Mouse (Mus musculus): ENCODE measurements around the gene Sidt1.

The Sidt1 gene

DNA sequence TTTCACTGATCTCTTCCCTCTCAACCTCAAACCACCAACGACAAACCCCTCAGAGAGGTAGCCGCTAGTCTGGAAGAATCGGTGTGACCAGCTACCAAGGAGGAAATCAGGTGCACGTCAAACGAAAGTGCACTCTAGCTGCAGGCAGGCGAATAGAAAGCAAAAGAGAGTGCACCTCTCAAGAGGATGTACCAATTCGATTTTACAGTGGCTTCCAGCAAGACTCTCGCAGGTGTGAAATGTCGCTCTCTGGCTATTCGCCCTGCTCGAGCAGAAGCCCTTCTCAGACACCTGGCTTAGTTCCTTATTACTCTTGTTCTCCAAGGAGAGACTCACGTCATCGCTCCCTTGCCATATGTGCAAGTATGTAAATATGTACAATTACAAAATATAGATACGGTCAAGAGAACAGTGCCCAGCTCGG is at the start of gene Sidt1:
Gene Sidt1, minus strand, starts transcription at position 336 of the 424 bp plus-strand sequence.
- peak; percentile 91 for DNase-seq (ENCODE audit: low read depth, low spot score)

GRCm38 (mm10) chr16:44381578-44381977 is 48.6 kb upstream of the Sidt1 start:
- DNase-seq (ENCODE audit: low read depth, low spot score), result no peak

DNA sequence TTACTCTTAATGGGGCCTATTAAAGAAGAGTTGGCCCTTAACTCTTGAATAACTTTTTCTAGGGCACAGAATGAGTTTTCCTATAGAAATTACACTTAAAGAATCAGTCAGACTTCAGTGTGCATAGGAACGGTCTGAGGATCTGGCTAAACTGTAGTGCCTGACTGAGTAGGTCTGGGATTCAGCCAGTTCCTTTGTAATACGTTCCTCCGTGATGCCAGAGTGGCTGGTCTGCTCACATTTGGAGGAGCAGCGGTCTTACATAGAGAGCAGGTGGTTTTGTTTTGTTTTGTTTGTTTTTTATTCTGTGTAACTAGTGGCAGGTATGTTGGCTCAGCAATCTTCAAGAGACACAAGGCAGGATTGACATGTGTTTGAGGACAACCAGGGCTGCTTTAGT is 47.0 kb upstream of the Sidt1 start:
- no peak for DNase-seq (ENCODE audit: low read depth, low spot score)

DNA sequence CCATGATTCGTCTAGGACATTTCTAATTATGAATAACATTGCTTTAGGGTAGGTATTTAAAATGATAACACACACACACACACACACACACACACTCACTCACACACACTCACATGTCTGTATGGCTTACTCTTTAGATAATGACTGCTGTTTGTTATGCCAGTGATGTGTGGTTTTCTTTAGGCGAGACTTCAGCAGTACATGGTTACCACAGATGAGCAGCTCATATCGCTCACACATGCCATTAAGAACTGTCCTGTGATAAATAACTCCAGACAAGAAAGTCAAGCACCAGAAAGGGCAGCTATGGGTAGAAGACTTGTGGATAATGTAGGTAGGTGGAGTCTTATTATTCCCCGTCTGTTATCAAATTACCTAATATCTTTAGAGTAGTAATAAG is 42.5 kb upstream of the Sidt1 start:
- no peak for DNase-seq (ENCODE audit: low read depth, low spot score)

DNA sequence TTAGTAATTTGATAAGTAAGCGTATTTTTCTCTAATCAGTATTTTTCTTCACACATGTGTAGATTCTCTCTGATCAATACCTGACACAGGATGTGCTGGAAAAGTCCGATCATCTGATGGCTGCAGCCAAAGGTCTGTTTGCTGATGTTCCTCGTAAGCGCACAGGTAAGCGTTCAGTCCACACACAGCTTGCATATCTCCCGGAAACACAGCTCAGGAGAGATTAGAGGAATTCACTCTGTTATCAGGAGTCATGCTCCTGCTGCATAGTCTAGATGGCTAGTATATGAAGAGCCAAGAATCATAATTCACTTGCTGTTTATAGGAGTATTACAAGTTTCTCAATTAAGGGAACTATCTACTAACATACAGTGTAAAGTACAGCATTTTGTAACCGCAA is 32.5 kb upstream of the Sidt1 start:
- DNase-seq (ENCODE audit: low read depth, low spot score), result no peak

DNA sequence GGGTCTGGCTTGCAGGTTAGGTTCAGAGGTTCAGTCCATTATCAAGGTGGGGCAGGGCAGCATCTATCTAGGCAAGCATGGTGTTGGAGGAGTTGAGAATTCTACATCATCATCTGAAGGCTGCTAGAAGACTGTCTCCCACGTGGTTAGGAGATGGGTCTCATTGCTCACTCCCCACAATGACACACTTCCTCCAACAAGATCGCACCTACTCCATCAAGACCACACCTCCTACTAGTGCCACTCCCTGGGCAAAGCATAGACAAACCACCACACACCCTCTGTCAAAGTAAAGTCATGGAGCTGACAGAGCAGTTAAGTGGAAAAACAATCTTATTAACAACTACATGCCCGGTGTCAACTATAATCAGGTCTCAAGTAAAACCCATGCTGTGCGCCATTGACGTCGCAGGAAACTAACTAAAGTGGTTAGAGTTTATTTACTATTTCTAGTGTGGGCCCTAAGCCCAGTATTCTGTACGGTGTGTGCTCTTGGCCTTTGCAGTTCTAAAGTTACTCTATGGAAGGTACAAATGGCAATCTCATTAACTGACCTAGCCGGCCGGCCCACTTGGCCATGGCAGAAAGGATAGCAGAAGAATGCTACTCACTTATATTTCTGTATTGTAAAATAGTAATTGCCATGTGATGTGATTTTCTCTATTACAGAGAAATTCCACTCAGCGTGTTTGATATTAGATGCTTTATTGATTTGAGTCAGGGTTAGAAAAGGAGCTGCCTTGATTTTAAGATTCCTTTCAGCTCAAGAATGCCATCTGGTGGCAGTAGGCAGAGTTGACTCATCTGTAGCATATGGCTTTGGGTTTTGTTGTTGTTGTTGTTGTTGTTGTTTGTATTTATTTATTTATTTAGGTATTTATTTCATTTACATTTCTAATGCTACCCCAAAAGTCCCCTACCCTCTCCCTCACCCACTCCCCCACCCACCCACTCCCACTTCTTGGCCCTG is 29.2 kb upstream of the Sidt1 start:
- peak; percentile 79 for DNase-seq (ENCODE audit: low read depth, low spot score)

- DNase-seq (ENCODE audit: low read depth, low spot score), result no peak
Measured at GRCm38 (mm10) chr16:44357571-44358268, 24.7 kb upstream of the Sidt1 start.

GRCm38 (mm10) chr16:44356291-44356690 is 23.3 kb upstream of the Sidt1 start:
- no peak for DNase-seq (ENCODE audit: low read depth, low spot score)

DNA sequence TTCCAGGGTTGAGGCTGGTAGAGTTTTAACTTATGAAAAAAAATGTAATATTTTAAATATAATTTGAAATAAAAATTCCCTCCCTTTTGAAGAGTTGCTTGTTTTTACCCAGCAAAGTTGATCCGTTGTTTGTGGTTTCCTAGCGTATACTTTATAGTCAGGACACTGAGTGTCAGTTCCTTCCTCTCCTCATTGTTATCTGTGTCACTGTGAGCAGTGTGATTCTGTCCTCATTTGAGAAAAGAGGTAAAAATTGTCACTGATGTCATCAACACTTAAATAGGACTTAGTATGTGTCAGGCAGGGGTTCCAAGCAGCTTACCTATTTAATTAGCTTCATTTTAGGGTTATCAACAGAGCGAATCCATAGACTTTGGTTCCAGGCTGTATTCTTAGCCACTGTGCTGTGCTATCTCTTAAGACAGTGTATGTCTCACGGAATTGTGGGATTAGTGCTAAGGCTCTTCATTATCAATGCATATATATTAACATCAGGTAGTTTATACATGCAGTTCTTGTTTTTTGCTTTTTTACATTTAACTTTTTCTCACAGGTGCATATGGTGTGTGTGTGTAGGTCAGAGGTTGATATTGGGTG is 16.9 kb upstream of the Sidt1 start:
- no peak for DNase-seq (ENCODE audit: low read depth, low spot score)

DNA sequence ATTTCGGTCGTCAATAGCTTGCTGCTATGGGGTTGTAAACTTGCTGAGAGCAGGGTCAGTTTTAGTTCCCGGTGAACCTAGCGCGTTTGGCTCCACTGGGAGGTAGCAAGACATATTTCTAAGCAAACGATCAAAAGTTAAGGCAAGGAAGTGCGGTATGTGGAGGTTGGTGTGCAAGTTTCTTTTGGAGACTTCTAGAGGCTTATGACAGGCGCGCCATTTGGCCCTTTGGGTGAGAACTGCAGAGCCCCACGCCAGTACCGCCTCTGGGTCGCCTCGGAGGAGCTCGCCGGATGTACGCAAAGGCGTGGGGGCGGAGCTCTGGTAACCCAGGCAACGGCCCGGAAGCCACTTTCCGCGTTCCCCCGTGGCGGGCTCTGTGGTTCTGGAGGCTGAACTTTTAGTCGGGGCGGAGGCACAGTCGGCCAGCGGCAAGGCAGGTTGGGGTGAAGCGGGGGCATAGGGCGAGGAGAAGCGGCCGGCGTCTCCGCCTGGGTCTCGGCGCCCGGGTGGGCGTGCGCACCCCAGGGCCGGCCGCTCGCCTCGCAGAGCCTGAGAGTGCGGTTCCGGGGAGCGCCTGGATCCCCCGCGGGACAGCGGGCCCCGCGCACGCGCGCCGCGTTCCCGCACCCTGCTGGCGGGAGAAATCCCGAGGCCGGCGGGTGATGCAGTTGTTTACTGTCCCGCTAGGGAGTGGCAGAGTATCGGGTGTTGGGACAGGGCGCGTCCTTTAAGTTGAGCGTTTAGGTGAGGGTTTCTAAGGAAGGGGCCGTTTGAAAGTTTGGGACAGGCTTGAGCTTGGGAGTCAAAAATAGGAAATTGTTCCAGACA is 14.3 kb upstream of the Sidt1 start, which contains the start of gene Spice1:
Gene Spice1, plus strand, starts transcription at position 51 of the 831 bp plus-strand sequence.
- peak; percentile 95 for DNase-seq (ENCODE audit: low read depth, low spot score)

DNA sequence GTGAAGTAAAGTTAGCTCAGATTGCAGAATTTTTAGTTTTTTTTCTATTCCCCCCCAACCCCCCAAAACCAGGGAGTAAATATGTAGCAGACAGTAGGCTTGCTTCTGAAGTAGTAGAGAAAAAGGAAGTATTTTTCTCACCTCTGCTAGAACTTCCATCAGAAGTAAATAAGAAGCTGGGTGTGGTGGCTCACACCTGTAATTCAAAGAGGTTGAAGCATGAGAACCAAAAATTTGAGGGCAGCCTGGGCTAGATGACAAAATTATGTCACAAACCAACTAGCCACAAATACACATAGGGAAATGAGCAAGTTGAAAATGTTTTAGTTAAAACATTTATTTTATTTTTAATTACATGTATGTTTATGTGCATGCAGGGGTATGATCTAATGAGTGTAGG is 4.5 kb upstream of the Sidt1 start:
- DNase-seq (ENCODE audit: low read depth, low spot score), result no peak

DNA sequence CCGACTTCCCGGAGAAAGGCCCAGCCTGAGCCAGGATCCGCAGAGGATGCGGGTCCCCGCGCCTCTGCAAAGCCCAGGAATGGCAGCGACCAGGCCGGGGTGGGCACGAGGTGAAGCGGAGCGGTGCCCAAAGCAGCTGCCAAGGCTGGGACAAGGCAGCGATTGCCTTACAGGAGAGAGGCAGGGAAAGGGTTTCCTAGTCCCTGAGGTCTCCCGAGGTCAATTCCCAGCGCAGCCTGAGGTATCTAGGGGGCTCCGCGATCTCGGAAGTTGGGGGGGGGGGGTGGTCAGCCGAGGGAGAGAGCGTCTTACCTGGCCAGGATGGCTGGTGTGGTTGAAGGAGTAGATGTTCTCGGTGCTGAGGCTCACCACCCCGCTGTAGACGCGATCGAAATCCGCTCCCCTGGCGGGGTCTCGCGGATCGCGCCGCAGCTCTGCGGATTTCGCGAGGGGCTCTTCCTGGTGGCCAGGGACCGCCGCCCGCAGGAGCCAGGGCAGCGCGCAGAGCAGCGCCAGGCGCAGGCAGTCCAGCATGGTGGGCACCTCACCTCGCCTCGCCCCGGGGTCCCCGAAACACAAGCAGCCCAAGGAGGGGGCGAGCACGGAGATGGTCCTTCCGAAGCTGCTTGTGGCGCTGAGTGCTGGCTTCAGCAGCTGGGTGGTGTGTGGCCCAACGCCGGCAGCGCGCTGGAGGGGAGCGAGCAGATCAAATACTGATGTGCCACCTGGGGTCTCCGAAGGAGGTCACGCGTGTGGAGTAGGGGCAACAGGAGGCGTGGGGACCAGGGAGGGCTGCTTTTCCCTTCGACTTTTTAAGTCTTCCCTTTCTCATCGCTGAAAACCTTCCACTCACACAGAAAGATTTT is 768 bp downstream of the Sidt1 start:
- peak; percentile 66 for DNase-seq (ENCODE audit: low read depth, low spot score)

DNA sequence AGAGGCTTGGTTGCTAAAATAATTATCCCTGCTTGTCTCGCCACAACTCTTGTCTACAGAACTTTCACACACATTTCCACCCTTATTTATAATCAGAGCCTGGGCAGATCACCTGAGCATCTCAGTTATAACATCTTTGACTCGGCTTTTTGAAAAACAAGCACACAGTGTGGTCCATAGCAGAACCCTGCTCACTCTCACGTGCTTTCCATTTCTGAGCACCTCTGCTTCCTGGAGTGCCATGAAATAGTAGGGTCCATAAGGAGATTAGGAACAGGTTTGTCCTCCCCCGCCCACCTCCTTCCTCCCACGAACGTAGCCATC is 1.4 kb downstream of the Sidt1 start:
- no peak for DNase-seq (ENCODE audit: low read depth, low spot score)

DNA sequence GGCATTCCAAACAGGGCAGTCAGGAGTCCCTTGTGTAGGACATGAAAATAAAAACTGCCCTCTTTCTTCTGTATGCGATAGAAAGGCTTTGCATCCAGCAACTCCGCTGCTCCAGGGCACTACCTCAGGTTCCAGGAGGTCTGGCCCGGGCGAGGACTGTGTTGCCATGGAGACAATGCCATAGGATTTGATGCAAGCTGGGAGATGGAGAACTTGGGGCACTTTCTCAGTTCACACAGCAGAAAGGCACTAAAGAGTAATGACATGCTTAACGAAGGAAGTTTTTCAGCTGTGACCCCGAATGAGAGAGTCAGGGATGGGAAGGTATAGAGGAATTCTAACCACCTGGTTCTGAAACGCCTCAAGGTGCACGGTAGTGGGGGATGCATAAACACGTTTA is 1.8 kb downstream of the Sidt1 start:
- DNase-seq (ENCODE audit: low read depth, low spot score), result peak; percentile 83

- DNase-seq (ENCODE audit: low read depth, low spot score), result peak; percentile 33
Measured at GRCm38 (mm10) chr16:44330657-44331056, 2.3 kb downstream of the Sidt1 start.

DNA sequence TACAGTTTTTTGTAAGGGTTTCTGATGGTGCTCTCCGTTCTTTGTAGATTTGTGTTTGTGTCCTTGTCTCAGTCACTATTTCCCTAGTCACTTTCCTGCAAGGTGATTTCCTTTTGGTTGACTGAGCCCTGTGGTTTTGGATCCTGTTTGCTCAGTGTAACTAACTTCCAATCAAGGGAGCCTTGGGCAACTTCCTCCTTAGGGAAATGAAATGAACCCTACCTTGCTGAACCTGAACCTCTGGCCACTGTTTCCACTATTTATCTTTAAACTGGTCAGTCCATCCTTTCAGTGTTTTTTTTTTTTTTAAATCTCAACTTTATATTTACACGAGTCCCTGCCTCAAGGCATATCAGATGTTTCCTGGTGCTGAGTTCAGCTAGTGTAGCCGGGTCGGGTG is 4.4 kb downstream of the Sidt1 start:
- DNase-seq (ENCODE audit: low read depth, low spot score), result no peak

- no peak for DNase-seq (ENCODE audit: low read depth, low spot score)
Measured at GRCm38 (mm10) chr16:44320232-44320631, 12.8 kb downstream of the Sidt1 start.

- no peak for DNase-seq (ENCODE audit: low read depth, low spot score)
Measured at GRCm38 (mm10) chr16:44316350-44316749, 16.6 kb downstream of the Sidt1 start.

DNA sequence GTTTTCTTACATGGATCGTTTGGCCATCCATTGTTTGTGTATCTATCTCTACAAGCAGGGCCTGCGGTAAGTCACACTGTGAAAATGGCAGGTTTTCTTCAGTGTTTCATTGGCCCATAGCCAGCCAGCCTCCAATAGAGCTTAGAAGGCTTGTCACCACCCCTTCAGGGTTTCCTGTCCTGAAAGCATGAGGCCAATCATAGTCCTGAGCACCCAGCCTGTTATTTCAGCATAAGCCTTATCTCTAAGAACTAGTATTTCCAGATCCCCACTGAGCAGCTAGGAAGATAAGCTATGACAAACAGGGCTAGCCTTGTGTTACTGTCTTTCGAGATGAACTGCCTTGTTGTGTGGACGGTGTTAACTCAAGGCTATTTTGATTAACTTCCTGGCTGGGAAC is 19.6 kb downstream of the Sidt1 start:
- DNase-seq (ENCODE audit: low read depth, low spot score), result no peak

GRCm38 (mm10) chr16:44305606-44306005 is 27.4 kb downstream of the Sidt1 start:
- DNase-seq (ENCODE audit: low read depth, low spot score), result no peak

- DNase-seq (ENCODE audit: low read depth, low spot score), result peak; percentile 39
Measured at GRCm38 (mm10) chr16:44303822-44304221, 29.2 kb downstream of the Sidt1 start.

Measured in brain, adult 2 months (tissue).